Mouse (Mus musculus) heart, embryonic 12.5 days (tissue): ENCODE measurements around the gene AC124502.3. TPM values are rescaled to one million over a fixed set of nuclear protein-coding genes. Genes with fewer than 3 reads are reported as not detected.
A peak's percentile ranks its signal among the peaks of the same experiment; 100 is the strongest.

Source experiments
- ATAC-seq: fragments of 200-750 bp; cut with Nextera tagmentation; 2 replicates; pipeline ENCODE4 v1.8.0; 2017; ENCODE audit warnings: moderate TSS enrichment, moderate library complexity; ENCODE audit not compliant: insufficient number of reproducible peaks, low FRiP score
- H3K27ac ChIP-seq: fragments of 300-500 bp; sonication (generic); 2 replicates; pipeline ENCODE4 v1.5.1; 2016; ENCODE audit warnings: mild to moderate bottlenecking, moderate library complexity; ENCODE audit not compliant: poor library complexity, severe bottlenecking
- H3K27me3 ChIP-seq: fragments of 300-500 bp; sonication (generic); replicated peaks from 2 replicates; pipeline ENCODE4 v1.6.1; 2016; ENCODE audit warnings: mild to moderate bottlenecking, moderate library complexity
- H3K36me3 ChIP-seq: fragments of 300-500 bp; sonication (generic); 2 replicates; pipeline ENCODE4 v1.6.1; 2016; ENCODE audit warnings: mild to moderate bottlenecking, moderate library complexity
- H3K4me1 ChIP-seq: fragments of 300-500 bp; sonication (generic); replicated peaks from 2 replicates; pipeline ENCODE4 v1.6.1; 2016; ENCODE audit warnings: mild to moderate bottlenecking
- H3K4me2 ChIP-seq: fragments of 300-500 bp; sonication (generic); 2 replicates; pipeline ENCODE4 v1.6.1; 2016; ENCODE audit warnings: mild to moderate bottlenecking, moderate library complexity
- H3K4me3 ChIP-seq: fragments of 300-500 bp; sonication (generic); 2 replicates; pipeline ENCODE4 v1.5.1; 2016; ENCODE audit warnings: mild to moderate bottlenecking
- H3K9ac ChIP-seq: fragments of 300-500 bp; sonication (generic); 2 replicates; pipeline ENCODE4 v1.6.1; 2016; ENCODE audit warnings: mild to moderate bottlenecking, moderate library complexity
- H3K9me3 ChIP-seq: fragments of 300-500 bp; sonication (generic); replicated peaks from 2 replicates; pipeline ENCODE4 v1.6.1; 2016; ENCODE audit warnings: mild to moderate bottlenecking, moderate library complexity
- WGBS: fragments of 180-500 bp; shearing (Covaris S2); methylation state at CpG from one replicate; pipeline ENCODE4 v1.1.7; 2016; 5-methylcytosine and 5-hydroxymethylcytosine counted together
- polyA plus RNA-seq: library from polyadenylated mRNA; unstranded; fragments of >200 nt; fragmentation: Nextera tagmentation; extraction: Ambion mirVana; gene quantifications from 2 replicates; pipeline ENCODE4 v1.2.1, GENCODE M21; 2016

AC124502.3 gene
- polyA plus RNA-seq, 1 experiment from 2014 or later, result 1.6 TPM

DNA sequence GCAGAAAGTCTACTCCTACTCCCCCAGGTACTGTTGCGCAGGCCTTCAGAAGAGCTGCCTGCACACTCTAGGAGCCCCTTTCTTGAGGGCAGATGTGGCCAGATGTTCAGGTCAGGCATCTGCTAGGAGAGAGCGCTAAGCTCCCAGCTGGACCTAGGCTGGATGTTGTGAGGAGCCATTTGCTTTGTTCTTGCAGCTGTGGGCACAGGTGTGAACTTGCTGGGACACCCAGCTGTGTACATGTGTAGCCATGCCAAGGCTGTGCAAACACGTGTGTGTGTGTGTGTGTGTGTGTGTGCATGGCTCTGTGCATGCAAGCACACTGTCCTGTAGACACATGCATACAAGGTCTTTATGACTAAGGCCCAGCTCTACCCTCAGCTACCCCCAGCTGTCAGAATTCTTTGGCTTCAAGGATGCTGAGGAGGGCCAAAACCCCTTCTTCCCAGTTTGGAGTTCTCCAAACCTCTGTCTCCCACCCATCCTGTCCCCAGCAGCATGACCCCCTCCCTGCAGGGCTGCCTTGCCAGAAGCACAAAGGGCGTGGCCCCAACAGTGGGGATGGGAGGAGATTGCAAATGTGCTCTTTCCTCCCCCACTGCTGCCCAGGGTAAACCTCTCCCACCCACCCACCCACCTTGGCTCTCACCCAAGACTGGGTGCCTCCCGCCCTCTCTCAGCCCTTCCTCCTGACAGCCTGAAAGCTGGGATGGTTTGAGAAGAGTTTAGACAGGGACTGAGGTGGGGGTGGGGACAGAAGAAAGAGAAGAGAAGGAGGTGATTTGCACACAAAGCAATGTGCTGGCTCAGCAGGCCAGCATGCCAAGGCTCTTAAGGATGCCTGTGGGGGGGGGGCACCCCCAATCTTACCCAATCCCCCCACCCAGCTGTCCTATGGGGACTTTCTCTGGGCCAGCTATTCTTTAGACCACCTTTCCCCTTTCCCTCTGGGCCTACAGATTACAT lies 22.0 kb downstream of the AC124502.3 start:
- Histone ChIP-seq H3K27me3 (no peaks in the 10 kb centered on the region), H3K27ac (peak overlapping the region; percentile 2; the same call in 1 of the 2 replicates), H3K9me3 (no peaks in the 10 kb centered on the region), H3K36me3 (no peaks in the 10 kb centered on the region), H3K4me1 (peaks cover 49% of the 10 kb centered on the region), H3K4me3 (no peak overlapping the region), H3K4me2 (no peak overlapping the region), H3K9ac (no peak overlapping the region)
- ATAC-seq, result no peak
- WGBS, result 46% methylated on average over 5 of the region's 5 CpGs

DNA sequence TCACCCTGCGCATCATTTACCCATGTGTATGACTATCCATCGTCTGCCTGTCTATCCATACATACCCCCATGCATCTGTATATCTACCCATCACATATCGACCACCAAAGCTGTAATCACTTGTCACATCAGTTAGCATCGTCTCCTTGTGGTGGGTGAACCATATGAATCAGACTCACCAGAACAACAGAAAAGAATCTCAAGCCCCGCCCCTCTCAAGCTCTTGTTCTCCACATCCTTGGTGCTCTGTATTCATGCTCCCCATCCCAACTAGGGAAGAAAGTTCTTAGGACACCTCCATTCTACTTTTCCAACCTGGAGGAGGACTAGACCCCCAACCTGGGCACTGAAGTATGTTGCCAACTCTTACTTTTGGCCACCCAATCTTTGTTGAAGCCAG lies 23.4 kb downstream of the AC124502.3 start:
- Histone ChIP-seq H3K4me3 (no peak overlapping the region), H3K9me3 (no peaks in the 10 kb centered on the region), H3K36me3 (no peaks in the 10 kb centered on the region), H3K4me1 (peaks cover 53% of the 10 kb centered on the region), H3K9ac (no peak overlapping the region), H3K27ac (no peak overlapping the region), H3K27me3 (no peaks in the 10 kb centered on the region), H3K4me2 (no peak overlapping the region)
- 82% methylated on average over 5 of the region's 5 CpGs for WGBS
- no peak for ATAC-seq

DNA sequence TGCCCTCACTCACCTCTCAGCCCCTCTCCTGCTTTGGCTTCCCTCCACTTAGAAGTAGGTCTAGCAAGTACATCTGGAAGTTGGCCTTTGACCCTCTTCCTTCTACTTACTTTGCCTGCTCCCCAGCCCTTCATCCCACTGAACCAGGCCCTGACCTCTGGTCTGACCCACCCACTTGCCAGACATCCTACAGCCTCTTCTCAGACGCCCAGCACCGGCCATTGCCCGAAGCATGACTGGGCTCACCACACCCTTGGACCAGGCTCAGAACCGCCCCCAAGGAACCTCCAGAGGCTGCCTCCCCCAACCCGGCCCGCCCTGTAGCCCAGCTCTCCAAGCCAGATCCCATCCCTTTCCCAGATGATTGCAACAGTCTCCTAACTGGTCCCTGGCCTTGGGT lies 23.8 kb downstream of the AC124502.3 start:
- Histone ChIP-seq H3K4me2 (no peak overlapping the region), H3K9me3 (no peaks in the 10 kb centered on the region), H3K4me1 (peaks cover 57% of the 10 kb centered on the region), H3K27me3 (no peaks in the 10 kb centered on the region), H3K9ac (no peak overlapping the region), H3K4me3 (no peak overlapping the region), H3K36me3 (no peaks in the 10 kb centered on the region), H3K27ac (no peak overlapping the region)
- no peak for ATAC-seq
- WGBS, result 62% methylated on average over 6 of the region's 6 CpGs

DNA sequence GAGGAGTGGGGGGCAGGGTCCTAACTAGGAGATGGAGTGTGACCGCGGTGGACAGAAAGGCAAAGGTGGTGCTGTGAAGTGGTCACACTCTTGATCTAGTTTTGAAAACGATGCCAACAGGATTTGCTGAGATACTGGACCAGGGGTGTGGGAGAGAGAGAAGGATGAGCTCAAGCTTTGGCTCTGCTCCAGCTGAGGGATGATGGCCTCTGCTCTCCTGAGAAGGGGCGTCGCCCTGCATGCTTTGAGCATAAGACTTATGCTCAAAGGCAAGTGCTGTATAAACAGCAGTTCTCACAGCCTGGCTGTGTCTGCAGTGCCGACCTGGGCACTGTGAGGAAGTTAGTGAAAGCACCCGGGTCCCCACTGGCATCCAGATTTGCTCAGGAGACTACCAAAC lies 26.4 kb downstream of the AC124502.3 start:
- Histone ChIP-seq H3K9ac (no peak overlapping the region), H3K36me3 (no peaks in the 10 kb centered on the region), H3K4me2 (0 out of 2 replicates have a peak overlapping the region, but pooled peaks have one; percentile 13), H3K4me1 (peaks cover 60% of the 10 kb centered on the region), H3K4me3 (no peak overlapping the region), H3K27me3 (peaks cover 15% of the 10 kb centered on the region), H3K9me3 (no peaks in the 10 kb centered on the region), H3K27ac (no peak overlapping the region)
- 49% methylated on average over 7 of the region's 7 CpGs for WGBS
- ATAC-seq, result no peak

DNA sequence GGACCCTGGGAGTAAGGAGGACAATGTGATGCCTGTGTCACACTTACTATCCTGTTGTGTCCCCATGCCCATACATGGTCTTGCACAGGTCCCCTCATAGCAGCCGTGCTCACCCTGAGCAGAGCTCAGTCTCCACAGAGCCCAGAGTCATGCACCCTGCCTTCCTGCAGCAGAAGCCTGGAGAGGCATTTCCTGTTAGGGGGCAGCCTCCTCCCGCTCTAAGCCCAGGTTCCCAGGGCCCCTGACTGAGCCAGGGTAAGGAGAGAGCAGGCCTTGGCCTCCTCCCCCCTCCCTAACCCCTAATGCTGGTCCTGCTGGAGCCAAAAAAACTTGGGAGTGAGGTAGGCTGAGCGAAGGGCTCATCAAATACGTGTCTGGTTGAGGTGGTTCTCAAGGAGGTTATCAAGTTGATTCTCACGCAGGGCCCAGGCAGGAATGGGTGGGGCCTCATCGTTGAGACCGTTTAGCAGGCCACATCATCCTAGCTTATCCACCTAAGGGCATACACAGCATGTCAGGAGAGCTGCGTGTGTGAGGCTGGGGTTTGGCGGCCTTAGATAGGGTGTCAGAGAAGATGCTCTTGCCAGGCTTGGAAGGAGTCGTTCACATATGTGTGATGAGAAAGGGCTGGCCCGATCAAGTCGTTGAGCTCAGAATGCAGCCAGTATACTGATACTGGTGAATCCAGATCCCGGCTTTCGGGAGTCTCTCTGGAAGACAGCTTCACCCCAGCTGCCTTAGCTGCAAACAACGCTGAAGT lies 28.5 kb downstream of the AC124502.3 start:
- Histone ChIP-seq H3K36me3 (no peaks in the 10 kb centered on the region), H3K4me3 (peak overlapping the region; percentile 58), H3K9ac (peak overlapping the region; percentile 46; the same call in 1 of the 2 replicates), H3K27ac (peak overlapping the region; percentile 72), H3K4me2 (peak overlapping the region; percentile 96), H3K27me3 (peaks cover 19% of the 10 kb centered on the region), H3K4me1 (peaks cover 62% of the 10 kb centered on the region), H3K9me3 (no peaks in the 10 kb centered on the region)
- WGBS, result 6% methylated on average over 15 of the region's 15 CpGs
- peak; percentile 16; the same call in 1 of the 2 replicates for ATAC-seq

DNA sequence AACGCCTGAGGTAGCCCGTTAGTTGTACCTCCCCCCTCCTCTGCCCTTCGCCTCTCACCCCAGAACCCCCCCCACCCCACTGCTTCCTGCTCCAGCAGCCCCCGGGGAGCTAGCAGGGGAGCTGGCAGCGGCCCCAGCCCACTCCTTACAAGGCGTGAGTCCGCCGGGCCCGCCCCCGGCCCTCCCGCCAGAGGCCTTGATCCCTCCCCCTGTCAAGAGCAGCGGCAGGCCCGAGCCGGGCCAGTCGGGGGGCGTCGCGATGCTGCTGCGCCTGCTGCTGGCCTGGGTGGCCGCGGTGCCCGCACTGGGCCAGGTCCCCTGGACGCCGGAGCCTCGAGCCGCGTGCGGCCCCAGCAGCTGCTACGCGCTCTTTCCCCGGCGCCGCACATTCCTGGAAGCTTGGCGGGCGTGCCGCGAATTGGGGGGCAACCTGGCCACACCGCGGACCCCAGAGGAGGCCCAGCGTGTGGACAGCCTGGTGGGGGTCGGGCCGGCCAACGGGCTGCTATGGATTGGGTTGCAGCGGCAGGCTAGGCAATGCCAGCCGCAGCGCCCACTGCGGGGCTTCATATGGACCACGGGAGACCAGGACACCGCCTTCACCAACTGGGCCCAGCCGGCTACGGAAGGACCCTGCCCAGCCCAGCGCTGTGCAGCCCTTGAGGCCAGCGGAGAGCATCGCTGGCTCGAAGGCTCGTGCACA lies 29.3 kb downstream of the AC124502.3 start, which contains the start of gene Cd248:
TSS of gene Cd248 (plus strand) at position 212 of the 703 bp plus-strand sequence.
- H3K27me3 ChIP-seq, result peaks cover 19% of the 10 kb centered on the region
- peak within 1 kb of the TSS; percentile 72 for H3K27ac ChIP-seq
- H3K4me1 ChIP-seq, result peaks cover 70% of the 10 kb centered on the region
- peak within 1 kb of the TSS; percentile 58 for H3K4me3 ChIP-seq
- peak within 1 kb of the TSS; percentile 85 for H3K9ac ChIP-seq
- no peaks in the 10 kb centered on the region for H3K9me3 ChIP-seq
- H3K36me3 ChIP-seq, result no peaks in the 10 kb centered on the region
- peak within 1 kb of the TSS; percentile 96 for H3K4me2 ChIP-seq
- ATAC-seq, result peak; percentile 67
- WGBS, result 1% methylated on average over 55 of the region's 56 CpGs

DNA sequence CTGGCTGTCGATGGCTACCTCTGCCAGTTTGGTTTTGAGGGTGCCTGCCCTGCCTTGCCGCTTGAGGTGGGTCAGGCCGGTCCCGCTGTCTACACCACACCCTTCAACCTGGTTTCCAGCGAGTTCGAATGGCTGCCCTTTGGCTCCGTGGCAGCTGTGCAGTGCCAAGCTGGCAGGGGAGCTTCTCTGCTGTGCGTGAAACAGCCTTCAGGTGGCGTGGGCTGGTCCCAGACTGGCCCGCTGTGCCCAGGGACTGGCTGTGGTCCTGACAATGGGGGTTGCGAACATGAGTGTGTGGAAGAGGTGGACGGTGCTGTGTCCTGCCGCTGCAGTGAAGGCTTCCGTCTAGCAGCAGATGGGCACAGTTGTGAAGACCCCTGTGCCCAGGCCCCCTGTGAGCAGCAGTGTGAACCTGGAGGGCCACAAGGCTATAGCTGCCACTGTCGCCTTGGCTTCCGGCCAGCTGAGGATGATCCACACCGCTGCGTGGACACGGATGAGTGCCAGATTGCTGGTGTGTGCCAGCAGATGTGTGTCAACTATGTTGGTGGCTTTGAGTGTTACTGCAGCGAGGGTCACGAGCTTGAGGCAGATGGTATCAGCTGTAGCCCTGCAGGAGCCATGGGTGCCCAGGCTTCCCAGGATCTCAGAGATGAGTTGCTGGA lies 30.0 kb downstream of the AC124502.3 start:
- H3K4me2 ChIP-seq, result peak overlapping the region; percentile 96
- peak overlapping the region; percentile 85 for H3K9ac ChIP-seq
- peak overlapping the region; percentile 58 for H3K4me3 ChIP-seq
- peaks cover 71% of the 10 kb centered on the region for H3K4me1 ChIP-seq
- no peaks in the 10 kb centered on the region for H3K36me3 ChIP-seq
- WGBS, result 43% methylated on average over 21 of the region's 21 CpGs
- ATAC-seq, result no peak
- H3K9me3 ChIP-seq, result no peaks in the 10 kb centered on the region
- H3K27ac ChIP-seq, result no peak overlapping the region
- H3K27me3 ChIP-seq, result peaks cover 20% of the 10 kb centered on the region

DNA sequence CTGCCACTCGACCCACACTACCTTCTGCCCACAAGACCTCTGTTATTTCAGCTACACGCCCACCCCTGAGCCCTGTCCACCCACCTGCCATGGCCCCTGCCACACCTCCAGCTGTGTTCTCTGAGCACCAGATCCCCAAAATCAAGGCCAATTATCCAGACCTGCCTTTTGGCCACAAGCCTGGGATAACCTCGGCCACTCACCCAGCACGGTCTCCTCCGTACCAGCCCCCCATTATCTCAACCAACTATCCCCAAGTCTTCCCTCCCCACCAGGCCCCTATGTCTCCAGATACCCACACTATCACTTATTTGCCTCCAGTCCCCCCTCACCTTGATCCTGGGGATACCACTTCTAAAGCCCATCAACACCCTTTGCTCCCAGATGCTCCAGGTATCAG lies 30.8 kb downstream of the AC124502.3 start:
- Histone ChIP-seq H3K4me2 (peak overlapping the region; percentile 96), H3K4me1 (peaks cover 70% of the 10 kb centered on the region), H3K9me3 (no peaks in the 10 kb centered on the region), H3K4me3 (peak overlapping the region; percentile 58), H3K27ac (no peak overlapping the region), H3K9ac (peak overlapping the region; percentile 6; the same call in 1 of the 2 replicates), H3K27me3 (peaks cover 28% of the 10 kb centered on the region), H3K36me3 (no peaks in the 10 kb centered on the region)
- WGBS, result 80% methylated on average over 5 of the region's 5 CpGs
- no peak for ATAC-seq

DNA sequence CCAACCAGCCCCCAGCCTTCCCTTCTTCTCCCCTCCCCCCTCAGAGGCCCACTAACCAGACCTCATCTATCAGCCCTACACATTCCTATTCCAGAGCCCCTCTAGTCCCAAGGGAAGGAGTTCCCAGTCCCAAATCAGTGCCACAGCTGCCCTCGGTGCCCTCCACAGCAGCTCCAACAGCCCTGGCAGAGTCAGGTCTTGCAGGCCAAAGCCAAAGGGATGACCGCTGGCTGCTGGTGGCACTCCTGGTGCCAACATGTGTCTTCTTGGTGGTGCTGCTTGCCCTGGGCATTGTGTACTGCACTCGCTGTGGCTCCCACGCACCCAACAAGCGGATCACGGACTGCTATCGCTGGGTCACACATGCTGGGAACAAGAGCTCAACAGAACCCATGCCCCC lies 31.3 kb downstream of the AC124502.3 start:
- H3K4me3 ChIP-seq, result no peak overlapping the region; the same call in 1 of the 2 replicates
- no peak overlapping the region for H3K27ac ChIP-seq
- peaks cover 32% of the 10 kb centered on the region for H3K27me3 ChIP-seq
- H3K4me2 ChIP-seq, result peak overlapping the region; percentile 96
- WGBS, result 76% methylated on average over 7 of the region's 7 CpGs
- H3K9me3 ChIP-seq, result no peaks in the 10 kb centered on the region
- no peaks in the 10 kb centered on the region for H3K36me3 ChIP-seq
- peaks cover 65% of the 10 kb centered on the region for H3K4me1 ChIP-seq
- ATAC-seq, result no peak
- peak overlapping the region; percentile 6 for H3K9ac ChIP-seq

DNA sequence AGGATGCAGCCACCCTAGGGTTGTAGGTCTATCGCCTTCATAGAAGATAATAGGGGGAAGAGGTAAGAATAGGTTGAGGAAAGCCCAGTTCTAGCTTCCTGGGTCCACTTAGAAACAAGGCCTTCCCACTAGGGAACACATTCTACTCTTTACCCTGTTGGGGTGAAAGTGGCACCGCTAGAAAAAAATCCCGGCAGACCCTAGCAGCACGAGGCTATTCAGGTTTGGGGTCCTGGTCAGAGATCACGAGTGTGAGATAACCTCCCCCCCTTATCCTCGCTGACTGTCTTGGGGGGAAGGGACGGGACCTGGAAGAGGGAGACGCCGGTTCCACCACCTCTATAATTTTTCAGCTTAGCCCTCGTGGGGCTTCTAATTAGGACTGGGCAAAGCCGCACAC lies 32.4 kb downstream of the AC124502.3 start:
- Histone ChIP-seq H3K9me3 (no peaks in the 10 kb centered on the region), H3K27me3 (peaks cover 33% of the 10 kb centered on the region), H3K4me1 (peaks cover 58% of the 10 kb centered on the region), H3K4me3 (peak overlapping the region; percentile 48), H3K4me2 (peak overlapping the region; percentile 96), H3K36me3 (no peaks in the 10 kb centered on the region), H3K27ac (peak overlapping the region; percentile 59), H3K9ac (peak overlapping the region; percentile 27; the same call in 1 of the 2 replicates)
- 12% methylated on average over 11 of the region's 11 CpGs for WGBS
- no peak for ATAC-seq
